Mouse (Mus musculus): ENCODE data around the gene Rbm34. TPM values are rescaled to one million over a fixed set of nuclear protein-coding genes. Genes with fewer than 3 reads are reported as not detected.

Rbm34 gene
- polyA plus RNA-seq (2012; rRNA removed): 5.5 and 5.7 TPM in 2 replicates

- no peaks in the 10 kb centered on the region for H3K27me3 ChIP-seq (replicated peaks; ENCODE audit: control insufficient read depth, insufficient read depth, low read length)
Measured at GRCm38 (mm10) chr8:126970579-126971313, at the start of gene Rbm34. Rbm34 (minus strand) TSS chr8:126971071.

GRCm38 (mm10) chr8:127011668-127012067 lies 40.8 kb upstream of the Rbm34 start:
- 77% methylated on average over 9 of the region's 9 CpGs for WGBS
- TF ChIP-seq CTCF (conservative IDR thresholded peaks at IDR 0.05; ENCODE audit: insufficient read depth, insufficient read length, low read depth, low read length) (no peak), POLR2A (IDR thresholded peaks at IDR 0.05; ENCODE audit: low read depth, low read length) (no peak)
- Histone ChIP-seq H3K27ac (ENCODE audit: insufficient read depth, low read depth, low read length) (no peak overlapping the region), H3K4me1 (ENCODE audit: control insufficient read depth, insufficient read depth, low read length) (no peaks in the 10 kb centered on the region), H3K36me3 (ENCODE audit: control insufficient read depth, insufficient read depth, low read length) (no peaks in the 10 kb centered on the region), H3K27me3 (replicated peaks; ENCODE audit: control insufficient read depth, insufficient read depth, low read length) (no peaks in the 10 kb centered on the region; the same call in 1 of the 2 replicates), H3K4me3 (ENCODE audit: insufficient read depth, low read depth, low read length) (no peak overlapping the region)
- DNase-seq: no peak

More at GRCm38 (mm10) chr8:126970579-126971313, at the start of gene Rbm34:
- TF ChIP-seq CTCF (conservative IDR thresholded peaks at IDR 0.05; ENCODE audit: insufficient read depth, insufficient read length, low read depth, low read length) (no peak), POLR2A (IDR thresholded peaks at IDR 0.05; ENCODE audit: low read depth, low read length) (peak; percentile 17)
- Histone ChIP-seq H3K27ac (ENCODE audit: insufficient read depth, low read depth, low read length) (peak within 1 kb of the TSS; percentile 59; the same call in 1 of the 2 replicates), H3K4me3 (ENCODE audit: insufficient read depth, low read depth, low read length) (peak within 1 kb of the TSS; percentile 84), H3K36me3 (ENCODE audit: control insufficient read depth, insufficient read depth, low read length) (no peaks in the 10 kb centered on the region; the same call in 1 of the 2 replicates), H3K4me1 (ENCODE audit: control insufficient read depth, insufficient read depth, low read length) (peaks cover 6% of the 10 kb centered on the region; the same call in 1 of the 2 replicates)
- under 1% methylated on average over 50 of the region's 50 CpGs for WGBS
- peak; percentile 96 for DNase-seq

- DNase-seq: no peak
- Histone ChIP-seq H3K27me3 (replicated peaks; ENCODE audit: control insufficient read depth, insufficient read depth, low read length) (no peaks in the 10 kb centered on the region), H3K4me3 (ENCODE audit: insufficient read depth, low read depth, low read length) (no peak overlapping the region), H3K27ac (ENCODE audit: insufficient read depth, low read depth, low read length) (no peak overlapping the region), H3K4me1 (ENCODE audit: control insufficient read depth, insufficient read depth, low read length) (no peaks in the 10 kb centered on the region), H3K36me3 (ENCODE audit: control insufficient read depth, insufficient read depth, low read length) (no peaks in the 10 kb centered on the region)
- WGBS: 100% methylated on average over 1 of the region's 1 CpGs
- TF ChIP-seq CTCF (conservative IDR thresholded peaks at IDR 0.05; ENCODE audit: insufficient read depth, insufficient read length, low read depth, low read length): no peak
- no peak for TF ChIP-seq POLR2A (IDR thresholded peaks at IDR 0.05; ENCODE audit: low read depth, low read length)
Measured at GRCm38 (mm10) chr8:126994506-126994905, 23.6 kb upstream of the Rbm34 start.

GRCm38 (mm10) chr8:126989363-126990153 lies 18.7 kb upstream of the Rbm34 start:
- H3K27ac ChIP-seq (ENCODE audit: insufficient read depth, low read depth, low read length): no peak overlapping the region
- H3K27me3 ChIP-seq (replicated peaks; ENCODE audit: control insufficient read depth, insufficient read depth, low read length): no peaks in the 10 kb centered on the region
- no peak for DNase-seq
- H3K4me3 ChIP-seq (ENCODE audit: insufficient read depth, low read depth, low read length): no peak overlapping the region
- WGBS: 88% methylated on average over 5 of the region's 5 CpGs
- H3K36me3 ChIP-seq (ENCODE audit: control insufficient read depth, insufficient read depth, low read length): no peaks in the 10 kb centered on the region
- TF ChIP-seq POLR2A (IDR thresholded peaks at IDR 0.05; ENCODE audit: low read depth, low read length): no peak
- no peak for TF ChIP-seq CTCF (conservative IDR thresholded peaks at IDR 0.05; ENCODE audit: insufficient read depth, insufficient read length, low read depth, low read length)
- no peaks in the 10 kb centered on the region for H3K4me1 ChIP-seq (ENCODE audit: control insufficient read depth, insufficient read depth, low read length)

GRCm38 (mm10) chr8:126988346-126989006 lies 17.6 kb upstream of the Rbm34 start:
- no peaks in the 10 kb centered on the region for H3K27me3 ChIP-seq (replicated peaks; ENCODE audit: control insufficient read depth, insufficient read depth, low read length)
- DNase-seq: no peak
- WGBS: 78% methylated on average over 16 of the region's 16 CpGs

GRCm38 (mm10) chr8:126986495-126986894 lies 15.6 kb upstream of the Rbm34 start:
- H3K4me3 ChIP-seq (ENCODE audit: insufficient read depth, low read depth, low read length): no peak overlapping the region
- no peak overlapping the region for H3K27ac ChIP-seq (ENCODE audit: insufficient read depth, low read depth, low read length)
- DNase-seq: peak; percentile 91
- no peaks in the 10 kb centered on the region for H3K36me3 ChIP-seq (ENCODE audit: control insufficient read depth, insufficient read depth, low read length)
- no peaks in the 10 kb centered on the region for H3K4me1 ChIP-seq (ENCODE audit: control insufficient read depth, insufficient read depth, low read length)
- no peaks in the 10 kb centered on the region for H3K27me3 ChIP-seq (replicated peaks; ENCODE audit: control insufficient read depth, insufficient read depth, low read length)
- TF ChIP-seq CTCF (conservative IDR thresholded peaks at IDR 0.05; ENCODE audit: insufficient read depth, insufficient read length, low read depth, low read length) (peak; percentile 100; the same call in 1 of the 2 replicates), POLR2A (IDR thresholded peaks at IDR 0.05; ENCODE audit: low read depth, low read length) (no peak)
- WGBS: 2% methylated on average over 12 of the region's 12 CpGs

More at GRCm38 (mm10) chr8:126988346-126989006, 17.6 kb upstream of the Rbm34 start:
- Histone ChIP-seq H3K4me3 (ENCODE audit: insufficient read depth, low read depth, low read length) (no peak overlapping the region), H3K36me3 (ENCODE audit: control insufficient read depth, insufficient read depth, low read length) (no peaks in the 10 kb centered on the region), H3K27ac (ENCODE audit: insufficient read depth, low read depth, low read length) (no peak overlapping the region), H3K4me1 (ENCODE audit: control insufficient read depth, insufficient read depth, low read length) (no peaks in the 10 kb centered on the region)
- TF ChIP-seq CTCF (conservative IDR thresholded peaks at IDR 0.05; ENCODE audit: insufficient read depth, insufficient read length, low read depth, low read length): no peak
- TF ChIP-seq POLR2A (IDR thresholded peaks at IDR 0.05; ENCODE audit: low read depth, low read length): no peak
